Mouse (Mus musculus): ENCODE results near the gene Cdk6. TPM values are rescaled to one million over a fixed set of nuclear protein-coding genes. Genes with fewer than 3 reads are reported as not detected.
"Not testable (repeated sequence)": the region's sequence is repeated elsewhere in the genome, so short reads cannot be mapped to it uniquely, and the experiment has no call there.

The Cdk6 gene
- polyA plus RNA-seq, 2 experiments: 5.7 to 13.9 TPM

GRCm38 (mm10) chr5:3322052-3322451 is 19.2 kb upstream of the Cdk6 start:
- Histone ChIP-seq H3K27ac (no peak overlapping the region), H3K4me3 (ENCODE audit: insufficient read depth in 1 of 2, low read depth in 2 of 2, low read length in 2 of 2) (no peak overlapping the region), H3K36me3 (replicated peaks; ENCODE audit: control insufficient read depth, insufficient read depth, low read depth) (no peaks in the 10 kb centered on the region), H3K9ac (replicated peaks) (no peak overlapping the region), H3K4me1 (replicated peaks; ENCODE audit: control insufficient read depth in 2 of 2, insufficient read depth in 2 of 2, low read length in 1 of 2) (no peaks in the 10 kb centered on the region), H3K27me3 (ENCODE audit: control insufficient read depth, insufficient read depth, low read length) (no peaks in the 10 kb centered on the region), H3K9me3 (ENCODE audit: control insufficient read depth, low read length) (no peaks in the 10 kb centered on the region), H3K4me2 (ENCODE audit: low read depth) (no peak overlapping the region)
- TF ChIP-seq CTCF (IDR thresholded peaks at IDR 0.05; ENCODE audit: low read depth) (no peak), EP300 (IDR thresholded peaks at IDR 0.05; ENCODE audit: low read depth) (no peak)
- ATAC-seq (ENCODE audit: insufficient read depth) (no peak), DNase-seq (ENCODE audit: low read depth in 3 of 3, low spot score in 3 of 3) (no peak)
- WGBS (ENCODE audit: insufficient replicate concordance): 73% methylated on average over 6 of the region's 6 CpGs

GRCm38 (mm10) chr5:3324116-3324515 is 17.2 kb upstream of the Cdk6 start:
- ATAC-seq (ENCODE audit: insufficient read depth) (no peak), DNase-seq (ENCODE audit: low read depth in 3 of 3, low spot score in 3 of 3) (no peak)
- Histone ChIP-seq H3K9me3 (ENCODE audit: control insufficient read depth, low read length) (no peaks in the 10 kb centered on the region), H3K27ac (no peak overlapping the region), H3K36me3 (replicated peaks; ENCODE audit: control insufficient read depth, insufficient read depth, low read depth) (no peaks in the 10 kb centered on the region), H3K4me2 (ENCODE audit: low read depth) (no peak overlapping the region), H3K4me3 (ENCODE audit: insufficient read depth in 1 of 2, low read depth in 2 of 2, low read length in 2 of 2) (no peak overlapping the region), H3K27me3 (ENCODE audit: control insufficient read depth, insufficient read depth, low read length) (no peaks in the 10 kb centered on the region), H3K4me1 (replicated peaks; ENCODE audit: control insufficient read depth in 2 of 2, insufficient read depth in 2 of 2, low read length in 1 of 2) (no peaks in the 10 kb centered on the region), H3K9ac (replicated peaks) (no peak overlapping the region)
- TF ChIP-seq CTCF (IDR thresholded peaks at IDR 0.05; ENCODE audit: low read depth): no peak
- no peak for TF ChIP-seq EP300 (IDR thresholded peaks at IDR 0.05; ENCODE audit: low read depth)
- 38% methylated on average over 4 of the region's 4 CpGs for WGBS (ENCODE audit: insufficient replicate concordance)

- Histone ChIP-seq H3K36me3 (replicated peaks; ENCODE audit: control insufficient read depth, insufficient read depth, low read depth) (no peaks in the 10 kb centered on the region), H3K4me2 (ENCODE audit: low read depth) (no peak overlapping the region), H3K27ac (no peak overlapping the region), H3K4me1 (replicated peaks; ENCODE audit: control insufficient read depth in 2 of 2, insufficient read depth in 2 of 2, low read length in 1 of 2) (no peaks in the 10 kb centered on the region), H3K9me3 (ENCODE audit: control insufficient read depth, low read length) (no peaks in the 10 kb centered on the region), H3K9ac (replicated peaks) (no peak overlapping the region), H3K27me3 (ENCODE audit: control insufficient read depth, insufficient read depth, low read length) (no peaks in the 10 kb centered on the region), H3K4me3 (ENCODE audit: insufficient read depth in 1 of 2, low read depth in 2 of 2, low read length in 2 of 2) (no peak overlapping the region)
- DNase-seq (ENCODE audit: low read depth in 3 of 3, low spot score in 3 of 3): no peak
- TF ChIP-seq EP300 (IDR thresholded peaks at IDR 0.05; ENCODE audit: low read depth) (no peak), CTCF (IDR thresholded peaks at IDR 0.05; ENCODE audit: low read depth) (no peak)
- 48% methylated on average over 1 of the region's 1 CpGs for WGBS (ENCODE audit: insufficient replicate concordance)
- ATAC-seq (ENCODE audit: insufficient read depth): no peak
Observed at GRCm38 (mm10) chr5:3329361-3329760, 11.9 kb upstream of the Cdk6 start.

- no peak overlapping the region for H3K27ac ChIP-seq
- DNase-seq (ENCODE audit: low read depth in 3 of 3, low spot score in 3 of 3) (no peak), ATAC-seq (ENCODE audit: insufficient read depth) (no peak)
- TF ChIP-seq EP300 (IDR thresholded peaks at IDR 0.05; ENCODE audit: low read depth): no peak
- TF ChIP-seq CTCF (IDR thresholded peaks at IDR 0.05; ENCODE audit: low read depth): no peak
- no peaks in the 10 kb centered on the region for H3K9me3 ChIP-seq (ENCODE audit: control insufficient read depth, low read length)
- H3K9ac ChIP-seq (replicated peaks): no peak overlapping the region
- H3K4me3 ChIP-seq (ENCODE audit: insufficient read depth in 1 of 2, low read depth in 2 of 2, low read length in 2 of 2): no peak overlapping the region
- H3K27me3 ChIP-seq (ENCODE audit: control insufficient read depth, insufficient read depth, low read length): no peaks in the 10 kb centered on the region
- 49% methylated on average over 3 of the region's 3 CpGs for WGBS (ENCODE audit: insufficient replicate concordance)
- no peaks in the 10 kb centered on the region for H3K36me3 ChIP-seq (replicated peaks; ENCODE audit: control insufficient read depth, insufficient read depth, low read depth)
- H3K4me1 ChIP-seq (replicated peaks; ENCODE audit: control insufficient read depth in 2 of 2, insufficient read depth in 2 of 2, low read length in 1 of 2): no peaks in the 10 kb centered on the region
- no peak overlapping the region for H3K4me2 ChIP-seq (ENCODE audit: low read depth)
Observed at GRCm38 (mm10) chr5:3330932-3331331, 10.4 kb upstream of the Cdk6 start.

GRCm38 (mm10) chr5:3333019-3333418 is 8.3 kb upstream of the Cdk6 start:
- not testable (repeated sequence) for H3K27me3 ChIP-seq (ENCODE audit: control insufficient read depth, insufficient read depth, low read length); H3K36me3 ChIP-seq (replicated peaks; ENCODE audit: control insufficient read depth, insufficient read depth, low read depth); H3K4me1 ChIP-seq (replicated peaks; ENCODE audit: control insufficient read depth in 2 of 2, insufficient read depth in 2 of 2, low read length in 1 of 2); H3K9ac ChIP-seq (replicated peaks); H3K9me3 ChIP-seq (ENCODE audit: control insufficient read depth, low read length); H3K4me2 ChIP-seq (ENCODE audit: low read depth); DNase-seq (ENCODE audit: low read depth in 3 of 3, low spot score in 3 of 3); ATAC-seq (ENCODE audit: insufficient read depth); H3K4me3 ChIP-seq (ENCODE audit: insufficient read depth in 1 of 2, low read depth in 2 of 2, low read length in 2 of 2); H3K27ac ChIP-seq
- WGBS (ENCODE audit: insufficient replicate concordance): 76% methylated on average over 4 of the region's 4 CpGs

GRCm38 (mm10) chr5:3340340-3341058 is 786 bp upstream of the Cdk6 start:
- not testable (repeated sequence) for H3K9me3 ChIP-seq (ENCODE audit: control insufficient read depth, low read length); H3K4me1 ChIP-seq (replicated peaks; ENCODE audit: control insufficient read depth in 2 of 2, insufficient read depth in 2 of 2, low read length in 1 of 2); H3K27ac ChIP-seq; H3K27me3 ChIP-seq (ENCODE audit: control insufficient read depth, insufficient read depth, low read length); H3K36me3 ChIP-seq (replicated peaks; ENCODE audit: control insufficient read depth, insufficient read depth, low read depth); DNase-seq (ENCODE audit: low read depth in 3 of 3, low spot score in 3 of 3); ATAC-seq (ENCODE audit: insufficient read depth)
- peak overlapping the region; percentile 88 for H3K4me2 ChIP-seq (ENCODE audit: low read depth)
- H3K4me3 ChIP-seq (ENCODE audit: insufficient read depth in 1 of 2, low read depth in 2 of 2, low read length in 2 of 2): peak overlapping the region; percentile 72 to 78
- WGBS (ENCODE audit: insufficient replicate concordance): 3% methylated on average over 15 of the region's 15 CpGs
- H3K9ac ChIP-seq (replicated peaks): peak overlapping the region; percentile 70

Data from liver, embryonic 14.5 days (tissue).